Mouse (Mus musculus): ENCODE data around the gene Hhex.

Gene Hhex

GRCm38 (mm10) chr19:37434263-37434951, at the start of gene Hhex:
TSS of gene Hhex (plus strand) at chr19:37434810.
- in situ Hi-C loops (cut with MboI; ENCODE audit: low pct_unique_long_range_greater_than_20kb in 1 of 2, low sequenced_read_pairs in 2 of 2, unreplicated experiment in 1 of 2) = loop anchor here in 1 of 2 experiments (25.0 kb wide), 1 partner anchor 103 kb away; no protein-coding TSS in a partner anchor

GRCm38 (mm10) chr19:37386126-37386525, 48.5 kb upstream of the Hhex start:
- in situ Hi-C loops (cut with MboI; ENCODE audit: low pct_unique_long_range_greater_than_20kb in 1 of 2, low sequenced_read_pairs in 2 of 2, unreplicated experiment in 1 of 2) = no loop called here

GRCm38 (mm10) chr19:37391869-37392268, 42.7 kb upstream of the Hhex start:
- in situ Hi-C loops (cut with MboI; ENCODE audit: low pct_unique_long_range_greater_than_20kb in 1 of 2, low sequenced_read_pairs in 2 of 2, unreplicated experiment in 1 of 2) = no loop called here

GRCm38 (mm10) chr19:37396279-37396678, 38.3 kb upstream of the Hhex start:
- in situ Hi-C loops (cut with MboI; ENCODE audit: low pct_unique_long_range_greater_than_20kb in 1 of 2, low sequenced_read_pairs in 2 of 2, unreplicated experiment in 1 of 2) = no loop called here

- in situ Hi-C loops (cut with MboI; ENCODE audit: low pct_unique_long_range_greater_than_20kb in 1 of 2, low sequenced_read_pairs in 2 of 2, unreplicated experiment in 1 of 2) = no loop called here
These were observed 33.7 kb upstream of the Hhex start for GRCm38 (mm10) chr19:37400936-37401335.

- in situ Hi-C loops (cut with MboI; ENCODE audit: low pct_unique_long_range_greater_than_20kb in 1 of 2, low sequenced_read_pairs in 2 of 2, unreplicated experiment in 1 of 2) = no loop called here
These were observed 16.3 kb upstream of the Hhex start for GRCm38 (mm10) chr19:37418294-37418693.

- in situ Hi-C loops (cut with MboI; ENCODE audit: low pct_unique_long_range_greater_than_20kb in 1 of 2, low sequenced_read_pairs in 2 of 2, unreplicated experiment in 1 of 2) = no loop called here
These were observed 15.0 kb upstream of the Hhex start for GRCm38 (mm10) chr19:37419613-37420012.

GRCm38 (mm10) chr19:37428589-37428988, 6.0 kb upstream of the Hhex start:
- in situ Hi-C loops (cut with MboI; ENCODE audit: low pct_unique_long_range_greater_than_20kb in 1 of 2, low sequenced_read_pairs in 2 of 2, unreplicated experiment in 1 of 2) = loop anchor here in 1 of 2 experiments (25.0 kb wide), 1 partner anchor 109 kb away; no protein-coding TSS in a partner anchor

- in situ Hi-C loops (cut with MboI; ENCODE audit: low pct_unique_long_range_greater_than_20kb in 1 of 2, low sequenced_read_pairs in 2 of 2, unreplicated experiment in 1 of 2) = loop anchor here in 1 of 2 experiments (25.0 kb wide), 1 partner anchor 106 kb away; no protein-coding TSS in a partner anchor
These were observed 3.4 kb upstream of the Hhex start for GRCm38 (mm10) chr19:37431139-37431756.

GRCm38 (mm10) chr19:37432868-37433570, 1.6 kb upstream of the Hhex start:
- in situ Hi-C loops (cut with MboI; ENCODE audit: low pct_unique_long_range_greater_than_20kb in 1 of 2, low sequenced_read_pairs in 2 of 2, unreplicated experiment in 1 of 2) = loop anchor here in 1 of 2 experiments (25.0 kb wide), 1 partner anchor 104 kb away; no protein-coding TSS in a partner anchor

GRCm38 (mm10) chr19:37433895-37434262, 731 bp upstream of the Hhex start:
- in situ Hi-C loops (cut with MboI; ENCODE audit: low pct_unique_long_range_greater_than_20kb in 1 of 2, low sequenced_read_pairs in 2 of 2, unreplicated experiment in 1 of 2) = loop anchor here in 1 of 2 experiments (25.0 kb wide), 1 partner anchor 103 kb away; no protein-coding TSS in a partner anchor

- in situ Hi-C loops (cut with MboI; ENCODE audit: low pct_unique_long_range_greater_than_20kb in 1 of 2, low sequenced_read_pairs in 2 of 2, unreplicated experiment in 1 of 2) = loop anchor here in 1 of 2 experiments (25.0 kb wide), 1 partner anchor 102 kb away; no protein-coding TSS in a partner anchor
These were observed 637 bp downstream of the Hhex start for GRCm38 (mm10) chr19:37435041-37435852.

GRCm38 (mm10) chr19:37435853-37436174, 1.2 kb downstream of the Hhex start:
- in situ Hi-C loops (cut with MboI; ENCODE audit: low pct_unique_long_range_greater_than_20kb in 1 of 2, low sequenced_read_pairs in 2 of 2, unreplicated experiment in 1 of 2) = loop anchor here in 1 of 2 experiments (25.0 kb wide), 1 partner anchor 101 kb away; no protein-coding TSS in a partner anchor

GRCm38 (mm10) chr19:37436514-37437288, 2.1 kb downstream of the Hhex start:
- in situ Hi-C loops (cut with MboI; ENCODE audit: low pct_unique_long_range_greater_than_20kb in 1 of 2, low sequenced_read_pairs in 2 of 2, unreplicated experiment in 1 of 2) = loop anchor here in 1 of 2 experiments (25.0 kb wide), 1 partner anchor 101 kb away; no protein-coding TSS in a partner anchor

GRCm38 (mm10) chr19:37437289-37437606, 2.6 kb downstream of the Hhex start:
- in situ Hi-C loops (cut with MboI; ENCODE audit: low pct_unique_long_range_greater_than_20kb in 1 of 2, low sequenced_read_pairs in 2 of 2, unreplicated experiment in 1 of 2) = loop anchor here in 1 of 2 experiments (25.0 kb wide), 1 partner anchor 100 kb away; no protein-coding TSS in a partner anchor

GRCm38 (mm10) chr19:37440181-37440580, 5.6 kb downstream of the Hhex start:
- in situ Hi-C loops (cut with MboI; ENCODE audit: low pct_unique_long_range_greater_than_20kb in 1 of 2, low sequenced_read_pairs in 2 of 2, unreplicated experiment in 1 of 2) = loop anchor here in 1 of 2 experiments (25.0 kb wide), 1 partner anchor 97 kb away; no protein-coding TSS in a partner anchor

- in situ Hi-C loops (cut with MboI; ENCODE audit: low pct_unique_long_range_greater_than_20kb in 1 of 2, low sequenced_read_pairs in 2 of 2, unreplicated experiment in 1 of 2) = loop anchor here in 1 of 2 experiments (25.0 kb wide), 1 partner anchor 96 kb away; no protein-coding TSS in a partner anchor
These were observed 6.3 kb downstream of the Hhex start for GRCm38 (mm10) chr19:37440708-37441475.
